Mouse (Mus musculus): ENCODE results near the gene Pqlc3.

DNA sequence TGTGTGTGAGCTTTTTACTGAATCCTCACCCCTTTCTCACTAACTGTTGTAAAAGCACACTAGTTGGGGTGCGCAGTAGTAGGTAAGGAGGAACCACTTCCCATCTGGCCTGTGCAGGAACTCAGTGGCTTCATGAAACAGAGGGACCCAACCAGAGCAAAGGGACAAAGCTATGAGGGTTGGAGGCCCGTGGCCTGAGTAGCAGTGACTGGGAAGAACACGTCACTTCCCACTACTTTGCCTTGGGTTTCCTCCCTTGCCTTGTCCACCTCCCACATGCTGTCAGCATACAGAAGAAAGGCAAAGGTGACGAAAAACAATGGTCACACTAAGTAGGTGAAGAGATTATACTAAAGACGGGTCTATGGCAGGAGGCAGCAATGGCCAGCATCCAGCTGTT, 3.9 kb downstream of the Pqlc3 start:
- TF ChIP-seq CTCF (IDR thresholded peaks at IDR 0.05) (no peak), EP300 (IDR thresholded peaks at IDR 0.05; ENCODE audit: insufficient read depth, low read depth, low read length) (no peak)

All from heart, adult 2 months (tissue).